Mouse (Mus musculus) forebrain, embryonic 13.5 days (tissue): ENCODE data around the gene Fkbp5. TPM values are rescaled to one million over a fixed set of nuclear protein-coding genes. Genes with fewer than 3 reads are reported as not detected.
A peak's percentile ranks its signal among the peaks of the same experiment; 100 is the strongest.
"Not testable (repeated sequence)": the region's sequence is repeated elsewhere in the genome, so short reads cannot be mapped to it uniquely, and the experiment has no call there.

Experiments
- ATAC-seq: fragments of 200-750 bp; cut with Nextera tagmentation; 2 replicates; pipeline ENCODE4 v1.8.0; 2017
- H3K27ac ChIP-seq: fragments of 300-500 bp; sonication (generic); 2 replicates; pipeline ENCODE4 v1.5.1; 2015; ENCODE audit warnings: inconsistent platforms, mild to moderate bottlenecking, moderate library complexity
- H3K27me3 ChIP-seq: fragments of 300-500 bp; sonication (generic); 2 replicates; pipeline ENCODE4 v1.6.1; 2015; ENCODE audit warnings: mild to moderate bottlenecking, inconsistent platforms
- H3K36me3 ChIP-seq: fragments of 300-500 bp; sonication (generic); 2 replicates; pipeline ENCODE4 v1.6.1; 2015; ENCODE audit warnings: mild to moderate bottlenecking, inconsistent platforms; ENCODE audit not compliant: poor library complexity, severe bottlenecking
- H3K4me1 ChIP-seq: fragments of 300-500 bp; sonication (generic); 2 replicates; pipeline ENCODE4 v1.6.1; 2015; ENCODE audit warnings: inconsistent platforms
- H3K4me2 ChIP-seq: fragments of 300-500 bp; sonication (generic); 2 replicates; pipeline ENCODE4 v1.6.1; 2015; ENCODE audit warnings: inconsistent platforms, mild to moderate bottlenecking, moderate library complexity
- H3K4me3 ChIP-seq: fragments of 300-500 bp; sonication (generic); 2 replicates; pipeline ENCODE4 v1.5.1; 2015; ENCODE audit warnings: mild to moderate bottlenecking, inconsistent platforms
- H3K9ac ChIP-seq: fragments of 300-500 bp; sonication (generic); 2 replicates; pipeline ENCODE4 v1.6.1; 2015; ENCODE audit warnings: mild to moderate bottlenecking, inconsistent platforms
- H3K9me3 ChIP-seq: fragments of 300-500 bp; sonication (generic); replicated peaks from 2 replicates; pipeline ENCODE4 v1.6.1; 2016; ENCODE audit warnings: inconsistent platforms
- WGBS: fragments of 180-500 bp; shearing (Covaris S2); methylation state at CpG from one replicate; pipeline ENCODE4 v1.1.7; 2015; 5-methylcytosine and 5-hydroxymethylcytosine counted together
- polyA plus RNA-seq: library from polyadenylated mRNA; unstranded; fragments of >200 nt; fragmentation: Nextera tagmentation; extraction: Ambion mirVana; gene quantifications from 2 replicates; pipeline ENCODE4 v1.2.1, GENCODE M21; 2015

The Fkbp5 gene
- polyA plus RNA-seq, 1 experiment from 2014 or later = 29.4 TPM

- peaks cover 28% of the 10 kb centered on the region for H3K27me3 ChIP-seq
- H3K4me1 ChIP-seq = no peaks in the 10 kb centered on the region
- H3K4me2 ChIP-seq = no peak overlapping the region
- H3K9me3 ChIP-seq = no peaks in the 10 kb centered on the region
- no peaks in the 10 kb centered on the region for H3K36me3 ChIP-seq
- H3K9ac ChIP-seq = no peak overlapping the region
- H3K4me3 ChIP-seq = no peak overlapping the region
- 65% methylated on average over 1 of the region's 1 CpGs for WGBS
- no peak for ATAC-seq
- no peak overlapping the region for H3K27ac ChIP-seq
These were observed 145.4 kb downstream of the Fkbp5 start for GRCm38 (mm10) chr17:28371941-28372340.

GRCm38 (mm10) chr17:28371286-28371685 lies 146.0 kb downstream of the Fkbp5 start:
- H3K9ac ChIP-seq = no peak overlapping the region
- H3K4me3 ChIP-seq = no peak overlapping the region
- 78% methylated on average over 2 of the region's 2 CpGs for WGBS
- no peak overlapping the region for H3K27ac ChIP-seq
- no peaks in the 10 kb centered on the region for H3K9me3 ChIP-seq
- no peaks in the 10 kb centered on the region for H3K36me3 ChIP-seq
- ATAC-seq = no peak
- peaks cover 28% of the 10 kb centered on the region for H3K27me3 ChIP-seq
- no peak overlapping the region for H3K4me2 ChIP-seq
- H3K4me1 ChIP-seq = no peaks in the 10 kb centered on the region

GRCm38 (mm10) chr17:28369056-28369455 lies 148.3 kb downstream of the Fkbp5 start:
- Histone ChIP-seq H3K27me3 (peaks cover 30% of the 10 kb centered on the region), H3K36me3 (no peaks in the 10 kb centered on the region), H3K4me2 (no peak overlapping the region), H3K9me3 (no peaks in the 10 kb centered on the region), H3K27ac (no peak overlapping the region), H3K4me1 (peaks cover 5% of the 10 kb centered on the region), H3K4me3 (no peak overlapping the region), H3K9ac (no peak overlapping the region)
- ATAC-seq = no peak
- 81% methylated on average over 5 of the region's 5 CpGs for WGBS

GRCm38 (mm10) chr17:28368449-28368848 lies 148.9 kb downstream of the Fkbp5 start:
- Histone ChIP-seq H3K36me3 (no peaks in the 10 kb centered on the region), H3K27ac (no peak overlapping the region), H3K4me2 (no peak overlapping the region), H3K27me3 (peaks cover 35% of the 10 kb centered on the region), H3K9ac (no peak overlapping the region), H3K4me3 (no peak overlapping the region), H3K9me3 (no peaks in the 10 kb centered on the region), H3K4me1 (peaks cover 8% of the 10 kb centered on the region)
- 4% methylated on average over 13 of the region's 13 CpGs for WGBS
- ATAC-seq = no peak

- no peaks in the 10 kb centered on the region for H3K9me3 ChIP-seq
- peak within 1 kb of the TSS; percentile 47 for H3K4me2 ChIP-seq
- H3K27ac ChIP-seq = no peak within 1 kb of the TSS
- H3K9ac ChIP-seq = peak within 1 kb of the TSS; percentile 12; the same call in 1 of the 2 replicates
- peaks cover 23% of the 10 kb centered on the region for H3K4me1 ChIP-seq
- peaks cover 64% of the 10 kb centered on the region for H3K27me3 ChIP-seq
- no peaks in the 10 kb centered on the region for H3K36me3 ChIP-seq
- H3K4me3 ChIP-seq = peak within 1 kb of the TSS; percentile 14
- 12% methylated on average over 8 of the region's 8 CpGs for WGBS
- ATAC-seq = no peak
These were observed 152.2 kb downstream of the Fkbp5 start, which contains the start of gene Tulp1 for GRCm38 (mm10) chr17:28365122-28365521. Gene Tulp1, minus strand, starts transcription at chr17:28365222.

- Histone ChIP-seq H3K27ac (no peak overlapping the region), H3K27me3 (peaks cover 78% of the 10 kb centered on the region), H3K4me2 (peak overlapping the region; percentile 55; the same call in 1 of the 2 replicates), H3K4me1 (peaks cover 23% of the 10 kb centered on the region), H3K9ac (no peak overlapping the region), H3K4me3 (no peak overlapping the region), H3K36me3 (no peaks in the 10 kb centered on the region), H3K9me3 (no peaks in the 10 kb centered on the region)
- no peak for ATAC-seq
- WGBS = 6% methylated on average over 6 of the region's 6 CpGs
These were observed 153.8 kb downstream of the Fkbp5 start for GRCm38 (mm10) chr17:28363507-28363906.

GRCm38 (mm10) chr17:28362653-28363292 lies 154.6 kb downstream of the Fkbp5 start:
- Histone ChIP-seq H3K36me3 (no peaks in the 10 kb centered on the region), H3K9me3 (no peaks in the 10 kb centered on the region), H3K4me3 (peak overlapping the region; percentile 27), H3K27ac (no peak overlapping the region), H3K27me3 (peaks cover 84% of the 10 kb centered on the region), H3K9ac (peak overlapping the region; percentile 16), H3K4me1 (peaks cover 23% of the 10 kb centered on the region), H3K4me2 (peak overlapping the region; percentile 55)
- no peak for ATAC-seq
- WGBS = under 1% methylated on average over 25 of the region's 25 CpGs

- Histone ChIP-seq H3K9me3 (no peaks in the 10 kb centered on the region), H3K4me1 (peaks cover 23% of the 10 kb centered on the region), H3K9ac (peak overlapping the region; percentile 16; the same call in 1 of the 2 replicates), H3K36me3 (no peaks in the 10 kb centered on the region), H3K27me3 (peaks cover 86% of the 10 kb centered on the region), H3K27ac (no peak overlapping the region), H3K4me3 (peak overlapping the region; percentile 27), H3K4me2 (peak overlapping the region; percentile 55)
- ATAC-seq = no peak
- 33% methylated on average over 11 of the region's 11 CpGs for WGBS
These were observed 155.2 kb downstream of the Fkbp5 start for GRCm38 (mm10) chr17:28361921-28362652.

GRCm38 (mm10) chr17:28360531-28361277 lies 156.6 kb downstream of the Fkbp5 start:
- no peak overlapping the region for H3K4me3 ChIP-seq
- no peak for ATAC-seq
- no peak overlapping the region for H3K4me2 ChIP-seq
- H3K27ac ChIP-seq = no peak overlapping the region
- no peaks in the 10 kb centered on the region for H3K36me3 ChIP-seq
- H3K9me3 ChIP-seq = no peaks in the 10 kb centered on the region
- H3K9ac ChIP-seq = no peak overlapping the region
- 89% methylated on average over 9 of the region's 9 CpGs for WGBS
- peaks cover 80% of the 10 kb centered on the region for H3K27me3 ChIP-seq
- peaks cover 23% of the 10 kb centered on the region for H3K4me1 ChIP-seq

- Histone ChIP-seq H3K27me3 (peaks cover 63% of the 10 kb centered on the region), H3K4me1 (peaks cover 15% of the 10 kb centered on the region)
- ATAC-seq, H3K27ac ChIP-seq, H3K4me3 ChIP-seq, H3K9ac ChIP-seq, H3K36me3 ChIP-seq, H3K9me3 ChIP-seq, H3K4me2 ChIP-seq: not testable (repeated sequence)
- WGBS = 13% methylated on average over 24 of the region's 24 CpGs
These were observed 158.6 kb downstream of the Fkbp5 start for GRCm38 (mm10) chr17:28358576-28359261.

GRCm38 (mm10) chr17:28355871-28356270 lies 161.5 kb downstream of the Fkbp5 start:
- Histone ChIP-seq H3K27ac (no peak overlapping the region), H3K4me3 (no peak overlapping the region), H3K9ac (no peak overlapping the region), H3K27me3 (peaks cover 59% of the 10 kb centered on the region), H3K4me1 (peaks cover 10% of the 10 kb centered on the region; the same call in 1 of the 2 replicates), H3K4me2 (no peak overlapping the region), H3K36me3 (no peaks in the 10 kb centered on the region), H3K9me3 (no peaks in the 10 kb centered on the region)
- 87% methylated on average over 12 of the region's 12 CpGs for WGBS
- no peak for ATAC-seq
